Mouse (Mus musculus) heart, adult 2 months (tissue): ENCODE results near the gene Prkcd. TPM values are rescaled to one million over a fixed set of nuclear protein-coding genes. Genes with fewer than 3 reads are reported as not detected.

Source experiments
- DNase-seq, 2 experiments: peaks; one replicate each; pipeline ENCODE4 v3.0.0; 2021
- H3K27ac ChIP-seq: fragments of 200-600 bp; 2 replicates; pipeline ENCODE4 v1.8.1; 2022
- H3K27me3 ChIP-seq: fragments of 200-500 bp; 2 replicates; pipeline ENCODE4 v1.6.1; 2012; ENCODE audit warnings: mild to moderate bottlenecking, low read length, inconsistent platforms, mixed read lengths; ENCODE audit not compliant: control insufficient read depth, insufficient read depth
- H3K36me3 ChIP-seq: fragments of 200-500 bp; 2 replicates; pipeline ENCODE4 v1.6.1; 2012; ENCODE audit warnings: low read length, inconsistent platforms; ENCODE audit not compliant: control insufficient read depth, insufficient read depth
- H3K4me1 ChIP-seq: fragments of 200-500 bp; 2 replicates; pipeline ENCODE4 v1.6.1; 2011; ENCODE audit warnings: low read length; ENCODE audit not compliant: control insufficient read depth, insufficient read depth
- H3K4me3 ChIP-seq: fragments of 200-600 bp; 2 replicates; pipeline ENCODE4 v1.8.1; 2022
- H3K79me2 ChIP-seq: fragments of 200-500 bp; replicated peaks from 2 replicates; pipeline ENCODE4 v1.6.1; 2012; ENCODE audit warnings: mild to moderate bottlenecking, inconsistent platforms, low read length, moderate library complexity, mixed read lengths; ENCODE audit not compliant: control insufficient read depth, insufficient read depth
- H3K9ac ChIP-seq: fragments of 200-500 bp; 2 replicates; pipeline ENCODE4 v1.6.1; 2012; ENCODE audit warnings: low read depth, mild to moderate bottlenecking, control low read depth, inconsistent platforms, low read length, mixed read lengths
- CTCF ChIP-seq: fragments of 200-600 bp; IDR thresholded peaks from 2 replicates; pipeline ENCODE4 v1.8.1; 2022; ENCODE audit warnings: antibody characterized with exemption, mild to moderate bottlenecking, moderate library complexity
- EP300 ChIP-seq: fragments of 200-500 bp; IDR thresholded peaks from 2 replicates; pipeline ENCODE4 v1.6.1; 2011; ENCODE audit warnings: low read depth, low read length, control low read depth; ENCODE audit not compliant: insufficient read depth
- POLR2A ChIP-seq: fragments of 200-500 bp; IDR thresholded peaks from 2 replicates; pipeline ENCODE4 v1.6.1; 2011; ENCODE audit warnings: mild to moderate bottlenecking, low read depth, low read length, control low read depth; ENCODE audit not compliant: insufficient read depth
- WGBS: fragments of 180-500 bp; shearing (Covaris S2); methylation state at CpG from one replicate; pipeline ENCODE4 v1.1.7; 2018; 5-methylcytosine and 5-hydroxymethylcytosine counted together
- intact Hi-C: fragments of 180-260 bp; cut with DNase I; formaldehyde crosslinking; loops from one replicate; pipeline ENCODE4 v1.15.1; 2025
- polyA plus RNA-seq: library from polyadenylated mRNA; depleted of rRNA; stranded (reverse); fragments of >200 nt; gene quantifications from 2 replicates; pipeline ENCODE4 v1.2.3, GENCODE M21; 2012
- total RNA-seq, 2 experiments: library from RNA; stranded (reverse); gene quantifications; 2 replicates each; pipeline ENCODE4 v1.2.3; 2021

Gene Prkcd
- total and polyA plus RNA-seq, 3 experiments = 10.4 to 31.7 (median 12.6) TPM

- 85% methylated on average over 2 of the region's 2 CpGs for WGBS
- intact Hi-C loops = no loop called here
- TF ChIP-seq CTCF (no peak), POLR2A (no peak), EP300 (no peak)
- no peaks in the 10 kb centered on the region for H3K27me3 ChIP-seq
- H3K79me2 ChIP-seq = no peaks in the 10 kb centered on the region
- peaks cover 3% of the 10 kb centered on the region for H3K4me1 ChIP-seq
- H3K4me3 ChIP-seq = no peak overlapping the region
- DNase-seq = no peak
- H3K9ac ChIP-seq = no peak overlapping the region
- H3K27ac ChIP-seq = no peak overlapping the region
- H3K36me3 ChIP-seq = no peaks in the 10 kb centered on the region
These were observed 9.3 kb downstream of the Prkcd start for GRCm38 (mm10) chr14:30616751-30617150.

GRCm38 (mm10) chr14:30612962-30613715, 12.9 kb downstream of the Prkcd start:
- Histone ChIP-seq H3K79me2 (no peaks in the 10 kb centered on the region), H3K4me1 (peaks cover 5% of the 10 kb centered on the region), H3K27ac (no peak overlapping the region), H3K9ac (no peak overlapping the region), H3K27me3 (no peaks in the 10 kb centered on the region), H3K4me3 (no peak overlapping the region), H3K36me3 (no peaks in the 10 kb centered on the region)
- WGBS = 66% methylated on average over 2 of the region's 2 CpGs
- TF ChIP-seq EP300 = no peak
- no peak for TF ChIP-seq CTCF
- no peak for TF ChIP-seq POLR2A
- no peak for DNase-seq
- intact Hi-C loops = loop anchor here (5.0 kb wide), 1 partner anchor 39 kb away; the partner anchor contains the start of gene Rft1

GRCm38 (mm10) chr14:30612523-30612922, 13.5 kb downstream of the Prkcd start:
- 24% methylated on average over 7 of the region's 7 CpGs for WGBS
- intact Hi-C loops = loop anchor here (5.0 kb wide), 1 partner anchor 40 kb away; the partner anchor contains the start of gene Rft1
- H3K79me2 ChIP-seq = no peaks in the 10 kb centered on the region

GRCm38 (mm10) chr14:30610940-30611339, 15.1 kb downstream of the Prkcd start:
- TF ChIP-seq EP300 = no peak
- no peak for TF ChIP-seq CTCF
- no peak for TF ChIP-seq POLR2A
- DNase-seq = peak in 1 of 2 experiments; percentile 36
- H3K9ac ChIP-seq = no peak overlapping the region

More at GRCm38 (mm10) chr14:30612523-30612922, 13.5 kb downstream of the Prkcd start:
- no peaks in the 10 kb centered on the region for H3K36me3 ChIP-seq
- DNase-seq = peak; percentile 79 to 88
- TF ChIP-seq POLR2A (no peak), CTCF (peak; percentile 95), EP300 (0 out of 2 replicates have a peak, but pooled peaks have one; percentile 39)
- no peak overlapping the region for H3K27ac ChIP-seq
- peaks cover 5% of the 10 kb centered on the region for H3K4me1 ChIP-seq
- H3K4me3 ChIP-seq = no peak overlapping the region
- H3K9ac ChIP-seq = no peak overlapping the region
- no peaks in the 10 kb centered on the region for H3K27me3 ChIP-seq

GRCm38 (mm10) chr14:30610304-30610703, 15.7 kb downstream of the Prkcd start:
- no peak overlapping the region for H3K9ac ChIP-seq
- no peak for DNase-seq
- H3K27ac ChIP-seq = no peak overlapping the region
- peaks cover 5% of the 10 kb centered on the region for H3K4me1 ChIP-seq
- TF ChIP-seq EP300 (no peak), POLR2A (no peak), CTCF (no peak)
- intact Hi-C loops = loop anchor here (5.0 kb wide), 1 partner anchor 42 kb away; the partner anchor contains the start of gene Rft1
- H3K27me3 ChIP-seq = no peaks in the 10 kb centered on the region
- WGBS = 86% methylated on average over 2 of the region's 2 CpGs
- no peaks in the 10 kb centered on the region for H3K79me2 ChIP-seq
- no peak overlapping the region for H3K4me3 ChIP-seq
- no peaks in the 10 kb centered on the region for H3K36me3 ChIP-seq

More at GRCm38 (mm10) chr14:30610940-30611339, 15.1 kb downstream of the Prkcd start:
- intact Hi-C loops = loop anchor here (5.0 kb wide), 1 partner anchor 41 kb away; the partner anchor contains the start of gene Rft1
- H3K36me3 ChIP-seq = no peaks in the 10 kb centered on the region
- no peak overlapping the region for H3K4me3 ChIP-seq
- no peaks in the 10 kb centered on the region for H3K27me3 ChIP-seq
- H3K27ac ChIP-seq = no peak overlapping the region; the same call in 1 of the 2 replicates
- WGBS = 64% methylated on average over 3 of the region's 3 CpGs
- H3K79me2 ChIP-seq = no peaks in the 10 kb centered on the region
- H3K4me1 ChIP-seq = peaks cover 5% of the 10 kb centered on the region

GRCm38 (mm10) chr14:30609499-30609898, 16.5 kb downstream of the Prkcd start:
- no peak for DNase-seq
- intact Hi-C loops = no loop called here
- H3K4me1 ChIP-seq = peaks cover 5% of the 10 kb centered on the region
- H3K27ac ChIP-seq = no peak overlapping the region
- no peaks in the 10 kb centered on the region for H3K27me3 ChIP-seq
- no peaks in the 10 kb centered on the region for H3K79me2 ChIP-seq
- WGBS = 90% methylated on average over 3 of the region's 3 CpGs
- H3K36me3 ChIP-seq = no peaks in the 10 kb centered on the region
- no peak overlapping the region for H3K9ac ChIP-seq
- TF ChIP-seq POLR2A (no peak), EP300 (no peak), CTCF (no peak)
- no peak overlapping the region for H3K4me3 ChIP-seq
